Mouse (Mus musculus) retina, postnatal 1 day (tissue): ENCODE measurements around the gene Sucnr1.

Experiments used
- DNase-seq: peaks from one replicate; pipeline ENCODE4 v3.0.0-alpha.2; 2012

Gene Sucnr1

GRCm38 (mm10) chr3:60114571-60114970 lies 32.9 kb downstream of the Sucnr1 start:
- no peak for DNase-seq

GRCm38 (mm10) chr3:60121449-60121848 lies 39.8 kb downstream of the Sucnr1 start:
- no peak for DNase-seq

GRCm38 (mm10) chr3:60123859-60124794 lies 42.5 kb downstream of the Sucnr1 start:
- no peak for DNase-seq

GRCm38 (mm10) chr3:60126564-60126963 lies 44.9 kb downstream of the Sucnr1 start:
- no peak for DNase-seq

- DNase-seq = no peak
These were observed 46.6 kb downstream of the Sucnr1 start for GRCm38 (mm10) chr3:60128282-60128681.

- DNase-seq = no peak
These were observed 54.1 kb downstream of the Sucnr1 start for GRCm38 (mm10) chr3:60135801-60136200.
